Mouse (Mus musculus): ENCODE results near the gene Mycbp.

DNA sequence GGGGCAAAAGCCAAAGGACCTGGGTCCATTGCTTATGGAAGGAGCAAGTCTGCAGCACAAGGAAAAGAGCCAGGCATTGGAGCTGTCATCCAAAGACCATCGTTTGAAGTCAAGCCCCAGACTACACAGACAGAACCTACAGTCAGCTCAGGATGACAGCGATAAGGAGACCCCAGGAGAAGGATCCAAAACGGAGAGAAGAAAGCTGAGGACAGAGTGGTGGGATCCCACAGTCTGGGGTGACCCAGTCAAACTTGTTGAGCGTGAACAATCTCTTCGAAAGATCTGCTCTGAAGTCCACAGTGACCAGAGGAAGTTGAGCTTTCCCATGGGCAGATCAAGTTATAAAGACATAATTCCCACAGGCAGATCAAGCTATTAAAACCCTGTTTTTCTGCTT, 44.0 kb upstream of the Mycbp start:
- no peak for TF ChIP-seq CTCF (conservative IDR thresholded peaks at IDR 0.05; ENCODE audit: low read length)
- TF ChIP-seq POU5F1 (IDR thresholded peaks at IDR 0.05; ENCODE audit: borderline replicate concordance, low read length): no peak
- no peak for TF ChIP-seq NANOG (IDR thresholded peaks at IDR 0.05; ENCODE audit: borderline replicate concordance, low read length)

Measured in E14TG2a.4 (cell line).